Mouse (Mus musculus): ENCODE data around the gene Rchy1. TPM values are rescaled to one million over a fixed set of nuclear protein-coding genes. Genes with fewer than 3 reads are reported as not detected.

Rchy1 gene
- total and polyA plus RNA-seq, 3 experiments: 28.2 to 34.1 (median 32.4) TPM

- no peak overlapping the region for H3K9ac ChIP-seq (ENCODE audit: insufficient read depth, low read depth)
- in situ Hi-C loops (cut with MboI; ENCODE audit: low pct_ligation_motif_present, low pct_unique_long_range_greater_than_20kb, low sequenced_read_pairs) (no loop called here), dilution Hi-C loops (cut with MboI; ENCODE audit: extremely low pct_ligation_motif_present, extremely low pct_unique_long_range_greater_than_20kb, low sequenced_read_pairs) (no loop called here)
- H3K4me1 ChIP-seq (ENCODE audit: control insufficient read depth in 1 of 2, insufficient read depth in 2 of 2): peaks cover 7 to 32% of the 10 kb centered on the region in 2 experiments; a peak in 3 of 4 replicates
- peaks cover 17% of the 10 kb centered on the region for H3K79me2 ChIP-seq (replicated peaks; ENCODE audit: control insufficient read depth, extremely low read depth, insufficient read depth, poor library complexity, severe bottlenecking)
- H3K27ac ChIP-seq (ENCODE audit: insufficient read depth, low read depth): no peak overlapping the region
- H3K27me3 ChIP-seq (replicated peaks): no peaks in the 10 kb centered on the region
- TF ChIP-seq PAX5 (IDR thresholded peaks at IDR 0.05; ENCODE audit: low read length) (no peak), HCFC1 (IDR thresholded peaks at IDR 0.05; ENCODE audit: low read depth, low read length) (no peak)
- H3K4me2 ChIP-seq (ENCODE audit: insufficient read depth, low read depth, poor library complexity, severe bottlenecking): no peak overlapping the region
- no peaks in the 10 kb centered on the region for H3K9me3 ChIP-seq (replicated peaks; ENCODE audit: low read length)
- no peak for DNase-seq (ENCODE audit: extremely low read depth)
- peaks cover 24 to 37% of the 10 kb centered on the region in 2 experiments for H3K36me3 ChIP-seq (replicated peaks in 1 of 2; ENCODE audit: control insufficient read depth in 1 of 2, insufficient read depth in 1 of 2, low read length in 1 of 2)
- no peak overlapping the region for H3K4me3 ChIP-seq (replicated peaks in 1 of 3; ENCODE audit: low read depth in 2 of 3, low read length in 2 of 3, poor library complexity in 1 of 3)
Observed at GRCm38 (mm10) chr5:91959096-91959495, 3.8 kb downstream of the Rchy1 start.

- no peak overlapping the region for H3K4me2 ChIP-seq (ENCODE audit: insufficient read depth, low read depth, poor library complexity, severe bottlenecking)
- H3K36me3 ChIP-seq (replicated peaks in 1 of 2; ENCODE audit: control insufficient read depth in 1 of 2, insufficient read depth in 1 of 2, low read length in 1 of 2): peaks cover 35 to 53% of the 10 kb centered on the region in 2 experiments
- H3K4me1 ChIP-seq (ENCODE audit: control insufficient read depth in 1 of 2, insufficient read depth in 2 of 2): peaks cover 7 to 25% of the 10 kb centered on the region in 2 experiments; a peak in 3 of 4 replicates
- H3K9me3 ChIP-seq (replicated peaks; ENCODE audit: low read length): no peaks in the 10 kb centered on the region
- no peak overlapping the region for H3K4me3 ChIP-seq (replicated peaks in 1 of 3; ENCODE audit: low read depth in 2 of 3, low read length in 2 of 3, poor library complexity in 1 of 3)
- TF ChIP-seq E2F4 (IDR thresholded peaks at IDR 0.05; ENCODE audit: insufficient replicate concordance, low read depth, low read length): no peak
- in situ Hi-C loops (cut with MboI; ENCODE audit: low pct_ligation_motif_present, low pct_unique_long_range_greater_than_20kb, low sequenced_read_pairs) (no loop called here), dilution Hi-C loops (cut with MboI; ENCODE audit: extremely low pct_ligation_motif_present, extremely low pct_unique_long_range_greater_than_20kb, low sequenced_read_pairs) (no loop called here)
- no peak overlapping the region for H3K9ac ChIP-seq (ENCODE audit: insufficient read depth, low read depth)
- H3K79me2 ChIP-seq (replicated peaks; ENCODE audit: control insufficient read depth, extremely low read depth, insufficient read depth, poor library complexity, severe bottlenecking): peaks cover 17% of the 10 kb centered on the region
- no peak overlapping the region for H3K27ac ChIP-seq (ENCODE audit: insufficient read depth, low read depth)
- no peaks in the 10 kb centered on the region for H3K27me3 ChIP-seq (replicated peaks)
- no peak for DNase-seq (ENCODE audit: extremely low read depth)
Observed at GRCm38 (mm10) chr5:91956991-91957760, 5.7 kb downstream of the Rchy1 start.

- dilution Hi-C loops (cut with MboI; ENCODE audit: extremely low pct_ligation_motif_present, extremely low pct_unique_long_range_greater_than_20kb, low sequenced_read_pairs) (no loop called here), in situ Hi-C loops (cut with MboI; ENCODE audit: low pct_ligation_motif_present, low pct_unique_long_range_greater_than_20kb, low sequenced_read_pairs) (no loop called here)
- Histone ChIP-seq H3K4me1 (ENCODE audit: control insufficient read depth in 1 of 2, insufficient read depth in 2 of 2) (no peaks in the 10 kb centered on the region), H3K9ac (ENCODE audit: insufficient read depth, low read depth) (no peak overlapping the region), H3K4me2 (ENCODE audit: insufficient read depth, low read depth, poor library complexity, severe bottlenecking) (no peak overlapping the region), H3K27me3 (replicated peaks) (no peaks in the 10 kb centered on the region), H3K9me3 (replicated peaks; ENCODE audit: low read length) (no peaks in the 10 kb centered on the region), H3K4me3 (replicated peaks in 1 of 3; ENCODE audit: low read depth in 2 of 3, low read length in 2 of 3, poor library complexity in 1 of 3) (no peak overlapping the region), H3K27ac (ENCODE audit: insufficient read depth, low read depth) (no peak overlapping the region), H3K79me2 (replicated peaks; ENCODE audit: control insufficient read depth, extremely low read depth, insufficient read depth, poor library complexity, severe bottlenecking) (no peaks in the 10 kb centered on the region), H3K36me3 (replicated peaks in 1 of 2; ENCODE audit: control insufficient read depth in 1 of 2, insufficient read depth in 1 of 2, low read length in 1 of 2) (peaks cover 52 to 78% of the 10 kb centered on the region in 2 experiments)
- peak; percentile 39 for TF ChIP-seq SMC3 (IDR thresholded peaks at IDR 0.05; ENCODE audit: low read depth, low read length)
- TF ChIP-seq RAD21 (IDR thresholded peaks at IDR 0.05; ENCODE audit: low read depth, low read length): peak; percentile 55
- no peak for TF ChIP-seq RCOR1 (conservative IDR thresholded peaks at IDR 0.05; ENCODE audit: low read depth, low read length)
- TF ChIP-seq CTCF (conservative IDR thresholded peaks at IDR 0.05 in 1 of 2, IDR thresholded peaks at IDR 0.05 in 1 of 2; ENCODE audit: low read depth in 2 of 2, low read length in 2 of 2): peak in 1 of 2 experiments; percentile 55; a peak in 2 of 4 replicates
- DNase-seq (ENCODE audit: extremely low read depth): no peak
Observed at GRCm38 (mm10) chr5:91951404-91951803, 11.5 kb downstream of the Rchy1 start.
